8 mouse cellular contexts compared by ENCODE assay signal in the genomic region with DNA sequence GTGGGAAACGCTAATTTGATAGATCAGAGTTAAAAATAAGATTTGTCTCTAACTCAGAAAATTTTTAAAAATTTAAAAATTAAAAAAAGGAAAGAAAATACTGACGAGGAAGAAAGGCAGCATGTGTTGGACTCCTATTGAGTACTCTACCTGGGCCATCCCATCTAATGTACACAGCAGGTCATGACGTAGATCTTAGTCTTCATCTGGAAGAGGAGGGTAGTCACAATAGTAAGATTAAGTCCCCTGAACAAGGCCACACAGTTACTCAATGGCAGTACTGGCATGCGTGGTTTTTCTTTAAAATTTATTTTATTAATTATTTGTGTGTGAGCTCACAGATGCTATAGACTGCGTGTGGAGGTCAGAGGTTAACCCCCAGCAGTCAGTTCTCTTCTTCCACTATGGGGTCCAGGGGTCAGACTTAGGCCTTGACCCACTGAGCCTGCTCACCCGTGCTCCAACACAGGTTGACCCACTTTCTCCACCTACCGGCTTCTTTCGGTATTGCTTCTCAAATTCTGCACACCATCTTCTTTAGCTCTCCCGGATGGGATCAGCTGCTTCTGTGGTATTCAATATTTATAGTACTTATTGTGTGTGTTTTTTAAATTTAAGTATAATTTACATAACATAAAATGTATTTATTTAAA. TPM values are rescaled to one million over a fixed set of nuclear protein-coding genes. Genes with fewer than 3 reads are reported as not detected.
DNase-seq lines count a peak whose midpoint lies in the region; ATAC-seq and TF ChIP-seq lines count a peak whose summit lies in the region.

No protein-coding gene starts in this region.

- no peak overlapping the region for H3K4me3 ChIP-seq in kidney, embryonic 15.5 days (replicated peaks)
- H3K4me3 ChIP-seq in lung, adult 2 months (replicated peaks; ENCODE audit: extremely low read depth, low read depth, low read length): no peak overlapping the region

- no peaks in the 10 kb centered on the region for H3K27me3 ChIP-seq in kidney, embryonic 15.5 days

- H3K36me3 ChIP-seq in kidney, embryonic 15.5 days: no peaks in the 10 kb centered on the region

- peak; percentile 96 for ATAC-seq in CD4-positive, CD25-positive, alpha-beta regulatory T cell, adult 4 months
- peak; percentile 38 for ATAC-seq in kidney, embryonic 15.5 days (replicated peaks; ENCODE audit: low FRiP score)
- ATAC-seq in neutrophil, adult 5-6 weeks (ENCODE audit: extremely low read depth, insufficient number of reproducible peaks, low FRiP score, poor library complexity, severe bottlenecking): peak; percentile 87

- peak; percentile 75 for DNase-seq in NIH3T3 (ENCODE audit: low read depth)
- peak; percentile 84 to 90 for DNase-seq in cerebellum, postnatal 10 days
- peak; percentile 32 to 38 for DNase-seq in gastrocnemius, adult 8-10 months (ENCODE audit: low spot score in 2 of 2)
- DNase-seq in lung, adult 2 months: peak; percentile 65
- DNase-seq in thymus, postnatal 4 days: peak; percentile 80

- peak; percentile 75 for TF ChIP-seq CTCF in lung, adult 2 months (IDR thresholded peaks at IDR 0.05; ENCODE audit: insufficient read depth, low read length)

- H3K9ac ChIP-seq in kidney, embryonic 15.5 days: no peak overlapping the region

- TF ChIP-seq POLR2A in lung, adult 2 months (IDR thresholded peaks at IDR 0.05; ENCODE audit: borderline replicate concordance, extremely low read depth, low read depth, low read length): no peak

- 50% methylated on average over 9 of the region's 9 CpGs for WGBS in kidney, embryonic 15.5 days
- 46% methylated on average over 9 of the region's 9 CpGs for WGBS in lung, adult 2 months

- H3K9me3 ChIP-seq in kidney, embryonic 15.5 days (replicated peaks): no peaks in the 10 kb centered on the region

- H3K4me1 ChIP-seq in kidney, embryonic 15.5 days: no peaks in the 10 kb centered on the region; the same call in 1 of the 2 replicates
- H3K4me1 ChIP-seq in lung, adult 2 months (ENCODE audit: control insufficient read depth, insufficient read depth, low read length): no peaks in the 10 kb centered on the region

- no peak overlapping the region for H3K4me2 ChIP-seq in kidney, embryonic 15.5 days

- no peak overlapping the region for H3K27ac ChIP-seq in kidney, embryonic 15.5 days

RNA-seq across cellular contexts. Expression of gene Phc3, which starts 6.0 kb away (rescaled TPM):
- 10 to 100 TPM; 50.6 to 58.6 TPM for polyA plus RNA-seq in CD4-positive, CD25-positive, alpha-beta regulatory T cell, adult 4 months (2017; shearing (Covaris generic))
- total RNA-seq in gastrocnemius, adult 8-10 months (2022): 10 to 100 TPM; 10.8 to 13.1 (median 11.9) TPM
- 5.8 and 7.0 TPM in 2 replicates for polyA plus RNA-seq in kidney, embryonic 15.5 days (2015; fragmentation: Nextera tagmentation; extraction: Ambion mirVana)
- 33.7 and 34.0 TPM in 2 replicates for polyA plus RNA-seq in lung, adult 2 months (2012; rRNA removed)
- 47.1 and 47.6 TPM in 2 replicates for total RNA-seq in neutrophil, adult 5-6 weeks (2017)

RNA-seq across cellular contexts. Expression of gene Prkci, which starts 20.3 kb away (rescaled TPM):
- 1 to 10 TPM; 1.4 to 2.8 TPM for polyA plus RNA-seq in CD4-positive, CD25-positive, alpha-beta regulatory T cell, adult 4 months (2017; shearing (Covaris generic))
- total RNA-seq in gastrocnemius, adult 8-10 months (2022): 1 to 10 TPM; 1.9 to 4.3 (median 3.3) TPM
- 39.7 and 40.5 TPM in 2 replicates for polyA plus RNA-seq in kidney, embryonic 15.5 days (2015; fragmentation: Nextera tagmentation; extraction: Ambion mirVana)
- polyA plus RNA-seq in lung, adult 2 months (2012; rRNA removed): 29.0 and 42.9 TPM in 2 replicates
- 10.9 and 14.2 TPM in 2 replicates for total RNA-seq in neutrophil, adult 5-6 weeks (2017)

Comparison
In these comparisons a context has a peak if more than half of its experiments do, and no peak if none do; other contexts are left out.
1. ATAC-seq: peak in every context shown above with its lines; median percentile 96 in CD4-positive, CD25-positive, alpha-beta regulatory T cell, adult 4 months; 87 in neutrophil, adult 5-6 weeks; 38 in kidney, embryonic 15.5 days.
2. DNase-seq: peak in every context shown above with its lines; median percentile 87 in cerebellum, postnatal 10 days; 80 in thymus, postnatal 4 days; 75 in NIH3T3; 65 in lung, adult 2 months; 35 in gastrocnemius, adult 8-10 months.